In the genomic region with DNA sequence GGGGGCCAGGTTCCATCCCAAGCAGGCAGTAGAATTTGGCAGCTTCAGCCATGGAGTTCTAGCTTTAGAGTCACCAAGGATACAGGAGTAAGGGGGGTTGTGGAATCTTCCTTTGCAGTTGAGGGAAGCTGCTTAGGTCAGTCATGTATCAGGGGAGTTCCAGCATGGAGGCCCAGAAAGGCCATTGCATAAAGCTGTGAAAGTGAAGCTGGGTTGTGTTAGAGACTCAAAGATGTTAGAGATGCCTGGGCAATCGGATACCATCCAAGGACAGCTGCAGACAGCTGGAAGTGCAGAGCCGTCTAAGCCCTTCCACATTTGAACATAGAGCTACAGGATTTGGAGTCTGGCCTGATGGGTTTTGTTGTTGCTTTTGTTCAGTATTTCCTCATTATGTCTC, we compare ENCODE assay signal across 25 mouse cellular contexts. TPM values are rescaled to one million over a fixed set of nuclear protein-coding genes. Genes with fewer than 3 reads are reported as not detected.
A peak's percentile ranks its signal among the peaks of the same experiment; 100 is the strongest.
DNase-seq lines count a peak whose midpoint lies in the region; ATAC-seq and TF ChIP-seq lines count a peak whose summit lies in the region.
"Had no signal": no experiment of that assay in that cellular context is flagged by ENCODE, and none has a peak within 500 bp of the region (broad histone marks: within the 10 kb centered on the region; RNA-seq: fewer than 3 reads in every experiment).

No protein-coding gene starts in this region.

- no peaks in the 10 kb centered on the region for H3K9me3 ChIP-seq in heart, embryonic 11.5 days (replicated peaks; ENCODE audit: control insufficient read depth, low read length)
- no peaks in the 10 kb centered on the region for H3K9me3 ChIP-seq in forebrain, embryonic 16.5 days (ENCODE audit: control insufficient read depth, low read length)
- no peaks in the 10 kb centered on the region for H3K9me3 ChIP-seq in midbrain, embryonic 13.5 days
- H3K9me3 ChIP-seq: intestine, embryonic 15.5 days; lung, embryonic 15.5 days had no signal

- ATAC-seq in heart, embryonic 11.5 days (replicated peaks; ENCODE audit: insufficient number of reproducible peaks, low FRiP score, low TSS enrichment): no peak
- ATAC-seq in forebrain, embryonic 16.5 days: no peak
- no peak for ATAC-seq in midbrain, embryonic 13.5 days
- ATAC-seq: forebrain, embryonic 14.5 days; intestine, embryonic 15.5 days had no signal

- TF ChIP-seq CTCF in heart, adult 2 months (IDR thresholded peaks at IDR 0.05): no peak

- H3K9ac ChIP-seq in heart, adult 2 months (ENCODE audit: low read depth, low read length): no peak overlapping the region
- H3K9ac ChIP-seq in heart, embryonic 11.5 days (ENCODE audit: low read depth, low read length): no peak overlapping the region
- H3K9ac ChIP-seq in forebrain, embryonic 16.5 days (replicated peaks; ENCODE audit: low read depth, low read length): no peak overlapping the region
- H3K9ac ChIP-seq in midbrain, embryonic 13.5 days (replicated peaks): no peak overlapping the region
- H3K9ac ChIP-seq: hindbrain, embryonic 14.5 days; intestine, embryonic 15.5 days; lung, embryonic 15.5 days had no signal

- no peak for TF ChIP-seq POLR2A in heart, adult 2 months (IDR thresholded peaks at IDR 0.05; ENCODE audit: insufficient read depth, low read depth, low read length)

- no peak overlapping the region for H3K4me3 ChIP-seq in heart, adult 2 months
- H3K4me3 ChIP-seq in heart, embryonic 11.5 days (ENCODE audit: low read depth, low read length): no peak overlapping the region
- no peak overlapping the region for H3K4me3 ChIP-seq in forebrain, embryonic 16.5 days (replicated peaks; ENCODE audit: low read length)
- no peak overlapping the region for H3K4me3 ChIP-seq in midbrain, embryonic 13.5 days (replicated peaks)
- H3K4me3 ChIP-seq: intestine, embryonic 15.5 days; lung, embryonic 15.5 days had no signal

- H3K4me2 ChIP-seq in heart, embryonic 11.5 days: no peak overlapping the region
- H3K4me2 ChIP-seq in forebrain, embryonic 16.5 days (ENCODE audit: low read length): no peak overlapping the region
- H3K4me2 ChIP-seq in midbrain, embryonic 13.5 days (replicated peaks): no peak overlapping the region
- H3K4me2 ChIP-seq: hindbrain, embryonic 14.5 days; intestine, embryonic 15.5 days; liver, embryonic 11.5 days; lung, embryonic 15.5 days had no signal

- H3K27ac ChIP-seq in heart, adult 2 months: no peak overlapping the region
- H3K27ac ChIP-seq in heart, embryonic 11.5 days (ENCODE audit: low read depth, low read length): no peak overlapping the region
- H3K27ac ChIP-seq in forebrain, embryonic 16.5 days (ENCODE audit: low read length): no peak overlapping the region
- no peak overlapping the region for H3K27ac ChIP-seq in midbrain, embryonic 13.5 days
- H3K27ac ChIP-seq: hindbrain, embryonic 14.5 days; intestine, embryonic 15.5 days; lung, embryonic 15.5 days had no signal

- intact Hi-C loops in heart, adult 2 months (cut with DNase I): no loop called here

- H3K4me1 ChIP-seq in heart, adult 2 months (ENCODE audit: control insufficient read depth, insufficient read depth, low read length): no peaks in the 10 kb centered on the region
- H3K4me1 ChIP-seq in heart, embryonic 11.5 days (ENCODE audit: control insufficient read depth, insufficient read depth, low read length): no peaks in the 10 kb centered on the region
- H3K4me1 ChIP-seq in forebrain, embryonic 16.5 days (replicated peaks; ENCODE audit: control insufficient read depth, insufficient read depth, low read length): no peaks in the 10 kb centered on the region
- H3K4me1 ChIP-seq in midbrain, embryonic 13.5 days (replicated peaks): no peaks in the 10 kb centered on the region
- H3K4me1 ChIP-seq: intestine, embryonic 15.5 days had no signal

- no peak for TF ChIP-seq EP300 in heart, adult 2 months (IDR thresholded peaks at IDR 0.05; ENCODE audit: insufficient read depth, low read depth, low read length)

- no peaks in the 10 kb centered on the region for H3K27me3 ChIP-seq in heart, adult 2 months (ENCODE audit: control insufficient read depth, insufficient read depth, low read length)
- no peaks in the 10 kb centered on the region for H3K27me3 ChIP-seq in heart, embryonic 11.5 days (ENCODE audit: control insufficient read depth, insufficient read depth, low read length)
- H3K27me3 ChIP-seq in forebrain, embryonic 16.5 days (replicated peaks; ENCODE audit: control insufficient read depth, insufficient read depth, low read length): no peaks in the 10 kb centered on the region
- no peaks in the 10 kb centered on the region for H3K27me3 ChIP-seq in midbrain, embryonic 13.5 days
- H3K27me3 ChIP-seq: intestine, embryonic 15.5 days; lung, embryonic 15.5 days had no signal

- WGBS in heart, adult 2 months: 82% methylated on average over 2 of the region's 2 CpGs
- 82% methylated on average over 2 of the region's 2 CpGs for WGBS in heart, embryonic 11.5 days (ENCODE audit: insufficient replicate concordance)
- 84% methylated on average over 2 of the region's 2 CpGs for WGBS in forebrain, embryonic 16.5 days
- 92% methylated on average over 2 of the region's 2 CpGs for WGBS in midbrain, embryonic 13.5 days

- H3K36me3 ChIP-seq in heart, adult 2 months (ENCODE audit: control insufficient read depth, insufficient read depth, low read length): no peaks in the 10 kb centered on the region
- no peaks in the 10 kb centered on the region for H3K36me3 ChIP-seq in heart, embryonic 11.5 days (ENCODE audit: control insufficient read depth, insufficient read depth, low read length)
- H3K36me3 ChIP-seq in forebrain, embryonic 16.5 days (ENCODE audit: control insufficient read depth, insufficient read depth): no peaks in the 10 kb centered on the region
- H3K36me3 ChIP-seq in midbrain, embryonic 13.5 days: no peaks in the 10 kb centered on the region
- H3K36me3 ChIP-seq: intestine, embryonic 15.5 days; lung, embryonic 15.5 days had no signal

- DNase-seq in heart, adult 2 months: peak; percentile 40 to 56
- DNase-seq in heart, adult 9 months (ENCODE audit: low spot score in 2 of 2): peak; percentile 49 to 53
- DNase-seq in heart, postnatal 4 days: peak; percentile 31
- DNase-seq in lung, postnatal 14 days: peak; percentile 53
- DNase-seq in layer of hippocampus, postnatal 36 days: no peak
- DNase-seq: B cell, adult 2 months; cerebellum, adult 18-20 months; gastrocnemius, postnatal 36 days; right cerebral cortex, postnatal 4 days; thymus, postnatal 14 days had no signal

- H3K79me2 ChIP-seq in heart, adult 2 months (replicated peaks; ENCODE audit: control insufficient read depth, insufficient read depth, low read length): no peaks in the 10 kb centered on the region

RNA-seq across cellular contexts. Expression of a gene that starts 23.2 kb away (rescaled TPM):
- total RNA-seq in heart, adult 2 months (2021): not detected
- not detected in 2 replicates for polyA plus RNA-seq in heart, adult 2 months (2012; rRNA removed)
- not detected in 2 replicates for polyA plus RNA-seq in heart, embryonic 11.5 days (2014; fragmentation: Nextera tagmentation; extraction: Ambion mirVana)
- total RNA-seq in heart, postnatal 4 days (2021): not detected
- polyA plus RNA-seq in forebrain, embryonic 16.5 days (2015; fragmentation: Nextera tagmentation; extraction: Ambion mirVana): not detected in 2 replicates
- total RNA-seq in layer of hippocampus, postnatal 36 days (2021): not detected
- not detected in 2 replicates for polyA plus RNA-seq in midbrain, embryonic 13.5 days (2015; fragmentation: Nextera tagmentation; extraction: Ambion mirVana)
- total RNA-seq: adrenal gland, postnatal 4 days; gastrocnemius, postnatal 36 days; layer of hippocampus, postnatal 10 days; left cerebral cortex, postnatal 14 days had no signal
- polyA plus RNA-seq: forebrain, embryonic 14.5 days; heart, embryonic 16.5 days; hindbrain, embryonic 14.5 days; intestine, embryonic 15.5 days; kidney, embryonic 14.5 days; large intestine, adult 2 months; liver, embryonic 11.5 days; lung, embryonic 15.5 days; testis, adult 2 months had no signal

RNA-seq across cellular contexts. Expression of a gene that starts 25.1 kb away (rescaled TPM):
- 1 to 10 TPM; 2.2 to 3.0 TPM for total RNA-seq in heart, adult 2 months (2021)
- polyA plus RNA-seq in heart, adult 2 months (2012; rRNA removed): 2.0 and 2.7 TPM in 2 replicates
- 3.8 and 5.6 TPM in 2 replicates for polyA plus RNA-seq in heart, embryonic 11.5 days (2014; fragmentation: Nextera tagmentation; extraction: Ambion mirVana)
- total RNA-seq in heart, postnatal 4 days (2021): 1 to 10 TPM; 4.9 to 5.4 TPM
- 4.2 and 4.7 TPM in 2 replicates for polyA plus RNA-seq in forebrain, embryonic 16.5 days (2015; fragmentation: Nextera tagmentation; extraction: Ambion mirVana)
- total RNA-seq in layer of hippocampus, postnatal 36 days (2021): 10 to 100 TPM; 51.3 to 52.5 TPM
- 5.7 and 5.8 TPM in 2 replicates for polyA plus RNA-seq in midbrain, embryonic 13.5 days (2015; fragmentation: Nextera tagmentation; extraction: Ambion mirVana)

Comparison
In these comparisons a context has a peak if more than half of its experiments do, and no peak if none do; other contexts are left out.
1. DNase-seq: peak in heart, adult 2 months (2 of 2), heart, adult 9 months (2 of 2), heart, postnatal 4 days (single experiment) and lung, postnatal 14 days (single experiment); none in layer of hippocampus, postnatal 36 days (0 of 2).